Mouse (Mus musculus): ENCODE results near the gene Suox. TPM values are rescaled to one million over a fixed set of nuclear protein-coding genes. Genes with fewer than 3 reads are reported as not detected.

Gene Suox
- polyA plus RNA-seq (2017; shearing (Covaris generic)): 61.8 TPM

GRCm38 (mm10) chr10:128673763-128674468, at the start of gene Suox:
Gene Suox (minus strand): TSS chr10:128674073.

DNA sequence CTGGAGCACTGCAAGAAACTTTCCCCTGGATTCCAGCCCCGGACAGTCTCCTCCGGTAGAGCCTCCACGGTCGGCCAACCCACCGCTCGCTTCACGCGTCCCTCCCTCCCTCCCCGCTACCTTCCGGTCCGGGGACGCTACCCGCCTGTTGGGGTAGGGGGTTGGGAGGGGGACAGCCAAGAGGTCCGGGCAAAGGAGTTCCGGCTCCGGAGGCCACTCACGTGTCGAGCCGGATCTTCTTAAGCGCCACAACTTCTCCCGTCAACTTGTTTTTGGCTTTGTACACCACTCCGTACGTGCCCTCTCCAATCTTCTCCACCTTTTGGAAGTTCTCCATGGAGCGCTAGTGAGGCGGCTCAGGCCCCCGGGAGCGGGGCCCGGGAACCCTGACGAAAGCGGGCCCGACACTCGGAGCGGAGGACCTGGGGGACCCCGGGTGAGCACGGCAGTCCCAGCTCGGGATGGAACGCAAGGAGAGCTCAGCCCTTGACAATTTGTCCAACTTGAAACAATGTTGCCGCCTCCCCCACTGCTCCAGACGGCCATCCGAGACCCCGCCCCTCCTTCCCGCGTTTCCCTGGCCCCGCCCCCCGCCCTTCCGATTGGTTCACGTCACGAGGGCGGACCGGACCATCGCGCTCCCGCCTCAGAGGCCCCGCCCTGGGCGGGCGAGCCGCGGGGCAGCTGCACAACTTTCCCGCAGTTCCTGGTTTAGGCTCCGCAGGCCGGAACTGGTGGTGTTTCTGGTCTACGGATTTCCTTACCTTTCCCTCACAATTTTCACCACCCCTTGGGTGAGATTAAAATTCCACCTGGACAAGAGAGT, 30.8 kb upstream of the Suox start, which contains the start of gene Cdk2:
Gene Cdk2, minus strand, starts transcription at position 541 of the 826 bp plus-strand sequence.

DNA sequence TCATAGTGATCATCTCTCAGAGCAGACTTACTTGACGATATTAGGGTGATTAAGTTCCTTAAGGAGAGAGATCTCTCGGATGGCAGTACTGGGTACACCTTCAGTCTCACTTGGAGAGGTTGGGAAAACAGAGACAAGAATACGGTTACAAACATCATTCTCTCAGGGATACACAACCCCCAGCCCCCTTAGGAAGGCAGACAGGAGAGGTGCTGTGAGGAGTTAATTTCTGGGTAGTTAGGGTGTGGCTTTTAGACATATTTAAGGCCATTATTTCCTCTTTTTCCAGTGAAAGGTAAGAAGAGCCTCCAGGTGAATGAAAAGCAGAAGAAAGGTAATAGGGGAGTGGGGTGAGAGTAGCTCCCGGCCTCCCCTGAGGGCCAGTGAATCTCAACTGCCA, 30.0 kb upstream of the Suox start, which contains the start of gene Pmel:
Gene Pmel, plus strand, starts transcription at position 301 of the 400 bp plus-strand sequence.

GRCm38 (mm10) chr10:128695992-128696807, 22.3 kb upstream of the Suox start, which contains the start of gene Rab5b:
Gene Rab5b (minus strand): TSS chr10:128696264.

DNA sequence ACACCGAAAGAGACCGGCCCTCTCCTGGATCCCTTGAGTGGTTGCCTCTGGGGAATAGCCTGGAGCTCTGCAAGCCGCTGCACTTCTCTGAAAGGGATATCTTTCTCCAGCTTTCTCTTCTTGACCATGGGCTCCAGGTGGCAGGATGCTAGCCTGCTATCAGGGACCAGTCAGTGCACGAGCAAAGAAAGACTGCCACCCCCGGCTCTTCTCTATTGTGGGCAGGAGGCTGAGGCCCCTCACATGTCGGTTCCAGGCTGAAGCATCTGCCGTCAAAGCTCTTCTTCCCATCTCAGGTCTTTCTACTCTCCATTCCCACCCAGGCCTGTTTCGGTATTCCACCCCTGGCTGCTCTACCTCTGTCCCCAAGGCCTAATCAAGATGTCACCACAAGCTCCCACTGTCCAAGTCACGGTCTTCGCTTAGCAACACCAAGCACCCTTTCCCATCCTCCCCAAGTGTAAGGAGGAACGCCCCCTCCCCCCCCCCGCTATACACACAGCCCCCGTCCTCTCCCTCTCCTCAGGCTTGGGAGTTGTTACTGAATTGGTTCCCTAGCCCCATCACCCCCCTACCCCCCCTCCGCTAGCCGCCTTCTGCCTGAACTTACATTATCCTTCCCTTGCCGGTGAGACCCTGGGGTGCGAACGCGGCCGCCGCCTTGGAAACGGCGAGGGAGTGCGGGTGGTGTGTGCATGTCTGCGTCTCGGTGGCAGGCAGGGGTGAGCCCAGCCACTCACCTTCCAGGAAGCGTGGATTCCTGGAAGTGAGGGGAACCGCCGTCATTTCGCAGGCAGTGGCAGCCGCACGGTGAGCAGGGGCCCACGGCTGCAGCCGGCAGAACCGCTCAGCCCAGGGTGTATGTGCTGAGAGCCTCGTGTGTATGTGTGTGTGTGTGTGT, 28.5 kb downstream of the Suox start, which contains the start of gene Ikzf4:
Gene Ikzf4, minus strand, starts transcription at position 881 of the 901 bp plus-strand sequence.

DNA sequence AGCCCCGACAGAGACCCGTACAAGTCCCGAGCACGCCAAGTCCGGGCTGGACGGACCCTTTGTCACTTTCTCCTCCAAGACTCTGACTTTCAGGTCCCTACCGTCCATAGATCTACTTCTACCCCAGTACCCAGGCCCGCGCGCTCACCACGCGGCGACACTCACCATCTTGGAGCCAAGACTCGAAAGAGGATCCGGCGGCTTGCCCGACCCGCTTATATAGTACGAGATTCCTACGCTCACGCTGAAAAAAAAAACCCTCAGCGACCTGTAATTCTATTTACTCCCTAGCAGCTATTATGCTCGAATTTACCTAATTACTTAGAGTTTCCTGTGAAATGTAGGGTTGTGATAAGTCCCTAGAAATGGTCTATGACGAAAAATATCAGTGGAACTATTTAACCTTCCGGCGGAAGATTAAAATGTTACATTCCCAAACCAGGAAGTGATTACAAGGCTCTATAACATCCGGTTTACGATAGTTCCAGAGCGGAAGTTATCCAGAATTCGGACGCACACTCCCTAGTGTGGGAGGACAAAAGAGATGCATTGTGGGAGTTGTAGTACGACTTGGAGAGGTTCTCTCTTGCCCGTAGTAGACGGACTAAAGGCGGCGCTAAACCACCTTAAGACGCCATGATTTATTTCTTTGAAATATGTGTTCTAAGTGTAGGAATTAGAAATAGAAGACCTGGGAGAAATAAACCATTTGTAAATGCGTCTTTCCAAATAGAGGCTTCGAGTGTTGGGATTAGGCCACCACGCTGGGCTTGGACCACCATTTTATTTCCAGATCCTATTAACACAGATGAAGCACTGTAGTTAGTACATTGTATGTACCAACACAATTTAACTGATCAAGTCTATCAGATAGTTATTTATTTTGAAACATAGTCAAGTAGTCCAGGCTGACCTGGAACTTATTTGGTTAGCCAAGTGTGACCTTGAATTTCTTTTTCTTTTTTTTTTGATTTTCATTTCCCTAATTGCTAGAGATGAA, 47.3 kb downstream of the Suox start, which contains the start of gene Rps26:
Gene Rps26, minus strand, starts transcription at position 437 of the 1,000 bp plus-strand sequence.

Other genes with a start within 250 kb of the Suox start
- gene Smarcc2, start 214.8 kb downstream of the Suox start, polyA plus RNA-seq (2017; shearing (Covaris generic)): 143 TPM
- gene Myl6, start 179.9 kb downstream of the Suox start, polyA plus RNA-seq (2017; shearing (Covaris generic)): 1,346 TPM
- 5.6 TPM for gene Myl6b, start 175.4 kb downstream of the Suox start, polyA plus RNA-seq (2017; shearing (Covaris generic))
- gene Esyt1, start 148.2 kb downstream of the Suox start, polyA plus RNA-seq (2017; shearing (Covaris generic)): 212 TPM
- 40.2 TPM for gene Zc3h10, start 126.3 kb downstream of the Suox start, polyA plus RNA-seq (2017; shearing (Covaris generic))
- 2,472 TPM for gene Rpl41, start 124.8 kb downstream of the Suox start, polyA plus RNA-seq (2017; shearing (Covaris generic))
- 35.3 TPM for gene Pa2g4, start 108.1 kb downstream of the Suox start, polyA plus RNA-seq (2017; shearing (Covaris generic))
- gene Erbb3, start 84.4 kb downstream of the Suox start, polyA plus RNA-seq (2017; shearing (Covaris generic)): 12.6 TPM
- 590 TPM for gene Rps26, start 47.3 kb downstream of the Suox start, polyA plus RNA-seq (2017; shearing (Covaris generic))
- gene Ikzf4, start 28.1 kb downstream of the Suox start, polyA plus RNA-seq (2017; shearing (Covaris generic)): 171 TPM
- gene Rab5b, start 22.2 kb upstream of the Suox start, polyA plus RNA-seq (2017; shearing (Covaris generic)): 56.8 TPM
- gene Pmel, start 30.1 kb upstream of the Suox start, polyA plus RNA-seq (2017; shearing (Covaris generic)): 4.6 TPM
- 47.2 TPM for gene Cdk2, start 31.0 kb upstream of the Suox start, polyA plus RNA-seq (2017; shearing (Covaris generic))
- gene Dgka, start 70.8 kb upstream of the Suox start, polyA plus RNA-seq (2017; shearing (Covaris generic)): 706 TPM
- 31.6 TPM for gene Pym1, start 73.8 kb upstream of the Suox start, polyA plus RNA-seq (2017; shearing (Covaris generic))
- not detected for gene Mmp19, start 116.8 kb upstream of the Suox start, polyA plus RNA-seq (2017; shearing (Covaris generic))
- 136 TPM for gene Dnajc14, start 130.0 kb upstream of the Suox start, polyA plus RNA-seq (2017; shearing (Covaris generic))
- gene Tmem198b, start 130.3 kb upstream of the Suox start, polyA plus RNA-seq (2017; shearing (Covaris generic)): 6.1 TPM
- gene Sarnp, start 143.3 kb upstream of the Suox start, polyA plus RNA-seq (2017; shearing (Covaris generic)): 149 TPM
- 89.2 TPM for gene Ormdl2, start 147.6 kb upstream of the Suox start, polyA plus RNA-seq (2017; shearing (Covaris generic))
- 1.2 TPM for gene Gdf11, start 217.6 kb upstream of the Suox start, polyA plus RNA-seq (2017; shearing (Covaris generic))
- 1.2 TPM for gene Cd63, start 226.9 kb upstream of the Suox start, polyA plus RNA-seq (2017; shearing (Covaris generic))
- 21.9 TPM for gene Rdh5, start 248.8 kb upstream of the Suox start, polyA plus RNA-seq (2017; shearing (Covaris generic))
- gene Bloc1s1, start 250.0 kb upstream of the Suox start, polyA plus RNA-seq (2017; shearing (Covaris generic)): 196 TPM

Data from inflammation-experienced regulatory T-cells, adult 16 weeks (primary cell).